Mouse (Mus musculus): ENCODE measurements at regions not wholly inside any gene's neighbourhood (a gene's known extent, or its start where the extent isn't known, plus 50 kb on each side); places are given as distances from the start of the nearest gene placed in this dataset.

GRCm38 (mm10) chr16:46807476-46807875 lies 309.2 kb upstream of the Nectin3 start:
- DNase-seq (ENCODE audit: low spot score), result no peak

GRCm38 (mm10) chr16:46776367-46776766 lies 278.0 kb upstream of the Nectin3 start:
- no peak for DNase-seq (ENCODE audit: low spot score)

- DNase-seq (ENCODE audit: low spot score), result no peak
These were observed 271.1 kb upstream of the Nectin3 start for GRCm38 (mm10) chr16:46769383-46769782.

GRCm38 (mm10) chr16:46768376-46768775 lies 270.1 kb upstream of the Nectin3 start:
- no peak for DNase-seq (ENCODE audit: low spot score)

GRCm38 (mm10) chr16:46735140-46735539 lies 236.8 kb upstream of the Nectin3 start:
- no peak for DNase-seq (ENCODE audit: low spot score)

GRCm38 (mm10) chr16:46728424-46728823 lies 230.1 kb upstream of the Nectin3 start:
- DNase-seq (ENCODE audit: low spot score), result no peak

GRCm38 (mm10) chr16:46723660-46724059 lies 225.3 kb upstream of the Nectin3 start:
- DNase-seq (ENCODE audit: low spot score), result no peak

GRCm38 (mm10) chr16:46679787-46680186 lies 181.5 kb upstream of the Nectin3 start:
- no peak for DNase-seq (ENCODE audit: low spot score)

- DNase-seq (ENCODE audit: low spot score), result no peak
These were observed 171.3 kb upstream of the Nectin3 start for GRCm38 (mm10) chr16:46669590-46669989.

GRCm38 (mm10) chr16:46665566-46665965 lies 167.2 kb upstream of the Nectin3 start:
- no peak for DNase-seq (ENCODE audit: low spot score)

- no peak for DNase-seq (ENCODE audit: low spot score)
These were observed 164.7 kb upstream of the Nectin3 start for GRCm38 (mm10) chr16:46663008-46663407.

GRCm38 (mm10) chr16:46655041-46655440 lies 156.7 kb upstream of the Nectin3 start:
- no peak for DNase-seq (ENCODE audit: low spot score)

GRCm38 (mm10) chr16:46625807-46626206 lies 127.5 kb upstream of the Nectin3 start:
- DNase-seq (ENCODE audit: low spot score), result no peak

GRCm38 (mm10) chr16:46623246-46623645 lies 124.9 kb upstream of the Nectin3 start:
- no peak for DNase-seq (ENCODE audit: low spot score)

- DNase-seq (ENCODE audit: low spot score), result no peak
These were observed 121.5 kb upstream of the Nectin3 start for GRCm38 (mm10) chr16:46619871-46620270.

GRCm38 (mm10) chr16:46617544-46618335 lies 119.4 kb upstream of the Nectin3 start:
- DNase-seq (ENCODE audit: low spot score), result no peak

- DNase-seq (ENCODE audit: low spot score), result no peak
These were observed 118.3 kb upstream of the Nectin3 start for GRCm38 (mm10) chr16:46616606-46617005.

GRCm38 (mm10) chr16:46613062-46613818 lies 114.9 kb upstream of the Nectin3 start:
- DNase-seq (ENCODE audit: low spot score), result no peak

- DNase-seq (ENCODE audit: low spot score), result no peak
These were observed 107.5 kb upstream of the Nectin3 start for GRCm38 (mm10) chr16:46605879-46606203.

- DNase-seq (ENCODE audit: low spot score), result no peak
These were observed 106.9 kb upstream of the Nectin3 start for GRCm38 (mm10) chr16:46605001-46605878.

GRCm38 (mm10) chr16:46592618-46593253 lies 94.4 kb upstream of the Nectin3 start:
- no peak for DNase-seq (ENCODE audit: low spot score)

- DNase-seq (ENCODE audit: low spot score), result no peak
These were observed 88.7 kb upstream of the Nectin3 start for GRCm38 (mm10) chr16:46587056-46587455.

Measured in ovary, adult 18-20 months (tissue).